Mouse (Mus musculus) cerebellum, adult 2 months (tissue): ENCODE data around the gene Fgd2.
A peak's percentile ranks its signal among the peaks of the same experiment; 100 is the strongest.

Experiments used
- CTCF ChIP-seq: fragments of 200-500 bp; IDR thresholded peaks from 2 replicates; pipeline ENCODE4 v1.5.1; 2011; ENCODE audit warnings: low read depth, mild to moderate bottlenecking, control low read depth, low read length, moderate library complexity, borderline replicate concordance; ENCODE audit not compliant: insufficient read depth
- POLR2A ChIP-seq: fragments of 200-500 bp; IDR thresholded peaks from 2 replicates; pipeline ENCODE4 v1.6.1; 2011; ENCODE audit warnings: low read length, control low read depth, borderline replicate concordance; ENCODE audit not compliant: insufficient read depth

DNA sequence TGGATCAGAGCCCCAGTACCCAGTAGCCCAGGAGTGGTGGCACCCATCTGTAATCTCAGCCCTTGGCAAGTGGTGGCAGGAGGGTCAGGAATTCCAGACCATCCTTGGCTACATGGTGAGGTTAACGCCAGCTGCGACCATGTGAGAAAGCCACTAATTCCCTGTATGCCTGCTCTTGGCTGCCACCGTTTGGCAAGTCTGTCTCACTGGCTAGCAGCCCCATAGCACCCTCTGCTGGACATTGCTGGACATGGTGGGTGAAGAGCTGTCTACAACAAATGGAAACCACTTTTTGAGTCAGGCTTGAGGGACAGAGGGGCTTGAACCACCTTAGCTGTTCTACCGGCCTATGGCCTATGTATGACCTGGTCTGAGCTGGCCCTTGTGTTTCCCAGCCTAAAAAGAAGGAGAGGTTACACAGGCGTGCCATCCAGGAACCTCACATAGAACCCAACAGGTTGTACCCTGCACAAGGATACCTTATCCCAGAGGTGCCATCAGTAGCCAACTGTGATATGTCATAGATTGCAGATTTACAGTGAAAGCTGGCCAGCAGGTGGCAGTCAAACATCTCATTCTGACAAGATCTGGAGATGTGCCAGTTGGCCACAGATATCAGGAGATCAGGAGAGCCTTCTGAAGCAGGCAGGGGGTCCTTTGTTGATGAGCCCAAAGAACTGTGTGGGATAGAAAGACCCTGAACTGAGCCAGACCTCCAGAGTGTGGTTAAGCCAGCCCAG, 10.4 kb downstream of the Fgd2 start:
- peak; percentile 100 for TF ChIP-seq CTCF
- no peak for TF ChIP-seq POLR2A
